Mouse (Mus musculus) liver, postnatal 0 days (tissue): Measurements from ENCODE around the gene Tnfaip8l2. TPM values are rescaled to one million over a fixed set of nuclear protein-coding genes. Genes with fewer than 3 reads are reported as not detected.

ENCODE experiments used
- ATAC-seq: fragments of 200-750 bp; cut with Nextera tagmentation; 2 replicates; pipeline ENCODE4 v1.8.0; 2017; ENCODE audit warnings: mild to moderate bottlenecking, moderate library complexity
- DNase-seq: peaks from one replicate; pipeline ENCODE4 v3.0.0-alpha.2; 2016
- H3K27ac ChIP-seq: fragments of 300-500 bp; sonication (generic); 2 replicates; pipeline ENCODE4 v1.5.1; 2014; ENCODE audit warnings: antibody characterized with exemption, moderate library complexity, mild to moderate bottlenecking, low read depth
- H3K27me3 ChIP-seq: fragments of 300-500 bp; sonication (generic); 2 replicates; pipeline ENCODE4 v1.6.1; 2014; ENCODE audit warnings: low read length, control low read depth, mixed read lengths; ENCODE audit not compliant: insufficient read depth
- H3K36me3 ChIP-seq: fragments of 300-500 bp; sonication (generic); replicated peaks from 2 replicates; pipeline ENCODE4 v1.6.1; 2014; ENCODE audit warnings: mild to moderate bottlenecking, control low read depth, low read length, moderate library complexity, mixed read lengths; ENCODE audit not compliant: insufficient read depth
- H3K4me1 ChIP-seq: fragments of 300-500 bp; sonication (generic); 2 replicates; pipeline ENCODE4 v1.6.1; 2014; ENCODE audit warnings: antibody characterized with exemption, mild to moderate bottlenecking, control low read depth; ENCODE audit not compliant: insufficient read depth
- H3K4me2 ChIP-seq: fragments of 300-500 bp; sonication (generic); 2 replicates; pipeline ENCODE4 v1.6.1; 2014; ENCODE audit warnings: low read depth, mild to moderate bottlenecking, low read length, moderate library complexity, mixed read lengths
- H3K4me3 ChIP-seq: fragments of 300-500 bp; sonication (generic); 2 replicates; pipeline ENCODE4 v1.5.1; 2014; ENCODE audit warnings: low read depth, low read length
- H3K9ac ChIP-seq: fragments of 300-500 bp; sonication (generic); replicated peaks from 2 replicates; pipeline ENCODE4 v1.6.1; 2014; ENCODE audit warnings: mild to moderate bottlenecking, moderate library complexity
- H3K9me3 ChIP-seq: fragments of 300-500 bp; sonication (generic); 2 replicates; pipeline ENCODE4 v1.6.1; 2016; ENCODE audit warnings: mild to moderate bottlenecking, control low read depth, low read length, mixed read lengths
- CTCF ChIP-seq: sonication (generic); IDR thresholded peaks from 2 replicates; pipeline ENCODE4 v1.5.1; 2016; ENCODE audit warnings: antibody characterized with exemption, low read depth
- EP300 ChIP-seq: IDR thresholded peaks from 2 replicates; pipeline ENCODE4 v1.6.1; 2016; ENCODE audit warnings: antibody characterized with exemption, low read depth, mild to moderate bottlenecking
- WGBS: fragments of 180-500 bp; shearing (Covaris S2); extraction: QIAGEN DNeasy Blood & Tissue Kit; methylation state at CpG from one replicate; pipeline ENCODE4 v1.1.7; 2014; ENCODE audit not compliant: insufficient replicate concordance; 5-methylcytosine and 5-hydroxymethylcytosine counted together
- polyA plus RNA-seq: library from polyadenylated mRNA; unstranded; fragments of >200 nt; fragmentation: Nextera tagmentation; extraction: Ambion mirVana; gene quantifications from 2 replicates; pipeline ENCODE4 v1.2.1, GENCODE M21; 2015

The Tnfaip8l2 gene
- polyA plus RNA-seq, 1 experiment from 2014 or later: 13.0 TPM

DNA sequence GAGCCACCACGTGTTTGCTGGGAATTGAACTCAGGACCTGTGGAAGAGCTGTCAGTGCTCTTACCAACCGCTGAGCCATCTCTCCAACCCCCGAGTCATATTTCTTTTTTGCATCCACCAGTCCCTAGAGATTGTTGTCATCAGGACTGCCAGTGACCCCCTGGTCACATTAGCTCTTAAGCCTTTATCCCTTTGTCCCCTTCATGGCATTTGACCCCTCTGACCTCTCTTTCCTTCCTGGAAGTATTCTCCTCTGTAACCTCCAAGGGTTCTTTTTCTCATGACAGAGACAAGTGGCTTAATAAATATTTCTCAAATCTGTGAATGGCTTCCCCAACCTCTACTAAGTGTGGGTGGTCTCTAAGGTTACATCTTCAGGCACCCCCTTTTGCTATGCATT lies 5.8 kb upstream of the Tnfaip8l2 start:
- whole genome bisulfite sequencing: 58% methylated on average over 3 of the region's 3 CpGs
- Histone ChIP-seq H3K36me3 (no peaks in the 10 kb centered on the region), H3K4me1 (no peaks in the 10 kb centered on the region), H3K9ac (no peak overlapping the region), H3K4me3 (no peak overlapping the region), H3K9me3 (no peaks in the 10 kb centered on the region), H3K27ac (no peak overlapping the region), H3K27me3 (no peaks in the 10 kb centered on the region), H3K4me2 (no peak overlapping the region)
- TF ChIP-seq EP300: no peak
- DNase-seq: no peak
- no peak for ATAC-seq

DNA sequence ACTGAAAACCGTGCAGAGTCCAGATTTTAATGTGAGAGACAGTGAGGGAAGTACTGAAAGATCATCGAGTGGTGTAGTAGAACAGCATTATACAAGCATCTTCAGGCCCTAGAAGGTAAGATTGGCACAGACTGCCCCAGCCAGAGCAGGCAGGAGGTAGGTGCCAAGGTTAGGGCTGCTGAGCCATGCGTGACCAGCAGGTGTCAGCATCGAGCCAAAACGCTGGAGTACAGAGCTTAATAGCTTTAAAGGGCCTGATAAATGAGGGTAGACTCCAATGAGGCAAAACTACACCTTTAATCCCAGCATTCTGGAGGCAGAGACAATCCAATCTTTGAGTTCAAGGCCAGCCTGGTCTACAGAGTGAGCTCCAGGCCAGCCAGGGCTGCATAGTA lies 454 bp upstream of the Tnfaip8l2 start:
- peak; percentile 90 for DNase-seq
- Histone ChIP-seq H3K27ac (no peak overlapping the region), H3K9me3 (no peaks in the 10 kb centered on the region), H3K9ac (no peak overlapping the region), H3K36me3 (peaks cover 16% of the 10 kb centered on the region; the same call in 1 of the 2 replicates), H3K4me2 (peak overlapping the region; percentile 60; the same call in 1 of the 2 replicates), H3K27me3 (no peaks in the 10 kb centered on the region), H3K4me3 (no peak overlapping the region), H3K4me1 (peaks cover 16% of the 10 kb centered on the region)
- ATAC-seq: peak; percentile 84
- TF ChIP-seq EP300 (no peak), CTCF (peak; percentile 98)
- 10% methylated on average over 5 of the region's 5 CpGs for WGBS

DNA sequence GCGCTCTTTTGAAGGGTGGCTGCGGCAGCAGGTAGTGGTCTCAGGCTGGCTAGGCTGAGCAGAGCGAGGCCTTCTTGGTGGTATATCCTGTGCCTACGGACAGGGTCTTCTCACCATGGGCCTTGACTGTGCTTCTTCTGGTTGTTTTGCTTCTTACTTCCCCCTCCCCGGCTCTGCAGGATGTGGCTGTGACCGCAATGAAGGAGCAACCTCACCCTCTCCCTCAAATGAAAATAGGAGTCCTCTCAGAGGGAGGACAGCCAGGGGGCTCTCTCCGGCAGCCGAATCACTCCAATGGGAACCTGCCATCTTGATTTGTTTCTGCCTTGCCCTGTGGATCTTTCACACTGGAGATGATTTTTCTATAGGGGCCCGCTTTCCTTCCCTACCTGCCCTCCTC lies 686 bp downstream of the Tnfaip8l2 start:
- ATAC-seq (no peak), DNase-seq (peak; percentile 50)
- Histone ChIP-seq H3K4me1 (peaks cover 21% of the 10 kb centered on the region), H3K4me2 (peak overlapping the region; percentile 60), H3K9ac (peak overlapping the region; percentile 54), H3K9me3 (no peaks in the 10 kb centered on the region), H3K36me3 (peaks cover 16% of the 10 kb centered on the region; the same call in 1 of the 2 replicates), H3K27ac (peak overlapping the region; percentile 86), H3K27me3 (no peaks in the 10 kb centered on the region), H3K4me3 (peak overlapping the region; percentile 45)
- TF ChIP-seq CTCF (no peak), EP300 (no peak)
- 44% methylated on average over 9 of the region's 9 CpGs for WGBS

DNA sequence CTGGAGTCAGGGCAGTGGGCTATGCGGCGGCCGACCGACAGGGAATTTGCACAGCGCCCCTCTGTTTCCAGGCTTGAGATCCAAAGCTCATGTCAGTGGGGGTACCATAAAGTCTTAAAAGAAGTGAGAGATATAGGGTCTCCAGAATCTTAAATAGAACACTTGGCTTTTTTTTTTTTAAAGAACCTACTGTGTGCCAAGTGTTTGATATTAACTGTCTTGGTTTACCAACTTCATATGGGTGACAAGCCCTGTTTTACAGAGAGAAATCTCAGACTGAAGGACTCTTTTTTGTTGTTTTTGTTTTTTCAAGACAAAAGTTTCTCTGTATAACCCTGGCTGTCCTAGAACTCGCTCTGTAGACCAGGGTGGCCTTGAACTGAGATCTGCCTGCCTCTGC lies 1.4 kb downstream of the Tnfaip8l2 start:
- peak overlapping the region; percentile 86 for H3K27ac ChIP-seq
- no peaks in the 10 kb centered on the region for H3K27me3 ChIP-seq
- no peak for TF ChIP-seq EP300
- no peak for TF ChIP-seq CTCF
- no peaks in the 10 kb centered on the region for H3K9me3 ChIP-seq
- H3K36me3 ChIP-seq: peaks cover 16% of the 10 kb centered on the region; the same call in 1 of the 2 replicates
- H3K9ac ChIP-seq: no peak overlapping the region; the same call in 1 of the 2 replicates
- DNase-seq (no peak), ATAC-seq (no peak)
- peak overlapping the region; percentile 45 for H3K4me3 ChIP-seq
- H3K4me1 ChIP-seq: peaks cover 27% of the 10 kb centered on the region
- 78% methylated on average over 6 of the region's 6 CpGs for WGBS
- H3K4me2 ChIP-seq: peak overlapping the region; percentile 60

DNA sequence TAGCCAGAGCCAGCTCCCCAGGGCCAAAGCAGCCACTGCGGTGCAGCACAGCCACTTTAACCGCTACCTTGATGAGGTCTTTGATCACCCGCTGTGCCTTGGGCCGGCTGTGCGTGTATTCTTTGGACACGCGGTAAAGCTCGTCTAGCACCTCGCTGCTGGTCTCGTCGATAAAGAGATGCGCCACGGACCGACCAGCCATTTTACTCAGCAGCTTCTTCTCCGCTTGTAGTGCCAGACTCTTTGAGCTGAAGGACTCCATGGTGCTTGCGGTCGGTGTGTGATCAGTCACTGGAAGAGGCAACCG lies 1.9 kb downstream of the Tnfaip8l2 start:
- DNase-seq (no peak), ATAC-seq (no peak)
- H3K9me3 ChIP-seq: no peaks in the 10 kb centered on the region
- H3K36me3 ChIP-seq: peaks cover 16% of the 10 kb centered on the region; the same call in 1 of the 2 replicates
- H3K27me3 ChIP-seq: no peaks in the 10 kb centered on the region
- H3K9ac ChIP-seq: no peak overlapping the region
- 71% methylated on average over 18 of the region's 18 CpGs for WGBS
- H3K4me1 ChIP-seq: peaks cover 33% of the 10 kb centered on the region
- H3K4me2 ChIP-seq: peak overlapping the region; percentile 60
- peak overlapping the region; percentile 86 for H3K27ac ChIP-seq
- H3K4me3 ChIP-seq: peak overlapping the region; percentile 45; the same call in 1 of the 2 replicates
- TF ChIP-seq CTCF (no peak), EP300 (no peak)

DNA sequence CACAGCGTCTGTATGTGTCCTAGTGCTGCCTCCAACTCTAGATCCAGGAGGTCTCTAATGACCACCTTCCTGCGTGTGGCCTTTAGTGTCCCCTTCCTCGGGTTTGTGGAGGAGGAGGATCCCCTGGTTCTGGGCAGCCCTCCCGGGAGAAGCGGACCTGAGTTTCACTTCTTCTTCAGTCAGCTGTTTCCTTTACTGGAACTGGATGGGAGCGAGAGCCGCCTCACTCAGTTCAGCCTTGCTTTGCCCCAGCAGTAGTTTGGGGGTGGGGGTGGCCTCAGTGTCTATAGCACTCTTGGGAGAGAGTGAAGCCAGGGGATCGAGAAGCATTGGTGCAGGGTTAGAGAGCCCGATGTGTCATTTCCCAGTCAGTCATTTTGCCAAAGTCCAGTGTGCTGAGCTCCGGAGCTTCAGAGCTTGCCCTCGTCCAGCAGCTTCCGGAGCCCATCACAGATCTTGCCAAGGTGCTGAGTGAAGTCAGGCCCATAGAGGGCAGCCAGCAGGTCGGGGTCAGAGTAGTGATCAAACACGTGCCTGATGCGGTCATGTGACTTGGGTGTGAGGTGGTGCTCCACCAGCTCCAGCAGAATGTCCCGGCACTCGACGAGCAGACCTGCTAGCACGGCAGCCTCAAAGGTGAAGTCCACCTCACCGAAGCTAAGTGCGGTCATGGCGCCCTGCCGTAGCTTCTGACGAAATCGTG lies 2.4 kb downstream of the Tnfaip8l2 start:
- Histone ChIP-seq H3K9ac (no peak overlapping the region; the same call in 1 of the 2 replicates), H3K27ac (peak overlapping the region; percentile 86), H3K9me3 (no peaks in the 10 kb centered on the region), H3K27me3 (no peaks in the 10 kb centered on the region), H3K4me3 (0 out of 2 replicates have a peak overlapping the region, but pooled peaks have one; percentile 45), H3K4me2 (peak overlapping the region; percentile 60), H3K36me3 (peaks cover 16% of the 10 kb centered on the region; the same call in 1 of the 2 replicates), H3K4me1 (peaks cover 37% of the 10 kb centered on the region)
- peak; percentile 35 for ATAC-seq
- 54% methylated on average over 25 of the region's 25 CpGs for WGBS
- DNase-seq: peak; percentile 47
- no peak for TF ChIP-seq EP300
- peak; percentile 22; the same call in 1 of the 2 replicates for TF ChIP-seq CTCF
